In genomic region chr1:161718254-161718653, GRCm38 (mm10) we compare ENCODE assay signal across 16 mouse cellular contexts.
DNase-seq lines count a peak whose midpoint lies in the region; ATAC-seq and TF ChIP-seq lines count a peak whose summit lies in the region.
"Had no signal": no experiment of that assay in that cellular context is flagged by ENCODE, and none has a peak within 500 bp of the region (broad histone marks: within the 10 kb centered on the region; RNA-seq: fewer than 3 reads in every experiment).

No protein-coding gene starts in this region.

- TF ChIP-seq EP300 in heart, adult 2 months (IDR thresholded peaks at IDR 0.05; ENCODE audit: insufficient read depth, low read depth, low read length): no peak
- TF ChIP-seq EP300 in heart, postnatal 0 days (IDR thresholded peaks at IDR 0.05; ENCODE audit: low read depth): no peak

- H3K36me3 ChIP-seq in heart, embryonic 15.5 days: no peaks in the 10 kb centered on the region
- no peaks in the 10 kb centered on the region for H3K36me3 ChIP-seq in heart, adult 2 months (ENCODE audit: control insufficient read depth, insufficient read depth, low read length)
- H3K36me3 ChIP-seq in lung, embryonic 16.5 days (ENCODE audit: control insufficient read depth, insufficient read depth, low read length): no peaks in the 10 kb centered on the region
- H3K36me3 ChIP-seq in heart, postnatal 0 days (replicated peaks; ENCODE audit: control insufficient read depth, insufficient read depth, low read length): no peaks in the 10 kb centered on the region
- H3K36me3 ChIP-seq in stomach, embryonic 15.5 days: no peaks in the 10 kb centered on the region
- H3K36me3 ChIP-seq: limb, embryonic 13.5 days; midbrain, embryonic 12.5 days; neural tube, embryonic 12.5 days had no signal

- H3K27ac ChIP-seq in heart, embryonic 15.5 days: no peak overlapping the region
- H3K27ac ChIP-seq in heart, adult 2 months: no peak overlapping the region
- H3K27ac ChIP-seq in lung, embryonic 16.5 days (ENCODE audit: low read length): no peak overlapping the region
- no peak overlapping the region for H3K27ac ChIP-seq in heart, postnatal 0 days (ENCODE audit: low read depth)
- no peak overlapping the region for H3K27ac ChIP-seq in stomach, embryonic 15.5 days
- H3K27ac ChIP-seq: limb, embryonic 13.5 days; midbrain, embryonic 12.5 days; neural tube, embryonic 12.5 days had no signal

- TF ChIP-seq CTCF in heart, adult 2 months (IDR thresholded peaks at IDR 0.05): no peak
- no peak for TF ChIP-seq CTCF in heart, postnatal 0 days (IDR thresholded peaks at IDR 0.05; ENCODE audit: low read depth)

- H3K9ac ChIP-seq in heart, embryonic 15.5 days: no peak overlapping the region
- H3K9ac ChIP-seq in heart, adult 2 months (ENCODE audit: low read depth, low read length): no peak overlapping the region
- H3K9ac ChIP-seq in lung, embryonic 16.5 days (ENCODE audit: low read length): no peak overlapping the region
- no peak overlapping the region for H3K9ac ChIP-seq in heart, postnatal 0 days (replicated peaks; ENCODE audit: low read depth, low read length)
- no peak overlapping the region for H3K9ac ChIP-seq in stomach, embryonic 15.5 days
- H3K9ac ChIP-seq: limb, embryonic 13.5 days; midbrain, embryonic 12.5 days; neural tube, embryonic 12.5 days had no signal

- no peak overlapping the region for H3K4me3 ChIP-seq in heart, embryonic 15.5 days
- no peak overlapping the region for H3K4me3 ChIP-seq in heart, adult 2 months
- no peak overlapping the region for H3K4me3 ChIP-seq in lung, embryonic 16.5 days (ENCODE audit: low read length)
- no peak overlapping the region for H3K4me3 ChIP-seq in heart, postnatal 0 days (ENCODE audit: low read depth, low read length)
- H3K4me3 ChIP-seq in stomach, embryonic 15.5 days (replicated peaks): no peak overlapping the region
- H3K4me3 ChIP-seq: erythroblast, embryonic 14.5 days; limb, embryonic 13.5 days; midbrain, embryonic 12.5 days; neural tube, embryonic 12.5 days had no signal

- peaks cover 7% of the 10 kb centered on the region; the same call in 1 of the 2 replicates for H3K4me1 ChIP-seq in heart, embryonic 15.5 days (replicated peaks)
- H3K4me1 ChIP-seq in heart, adult 2 months (ENCODE audit: control insufficient read depth, insufficient read depth, low read length): no peaks in the 10 kb centered on the region
- peaks cover 12% of the 10 kb centered on the region; the same call in 1 of the 2 replicates for H3K4me1 ChIP-seq in lung, embryonic 16.5 days (replicated peaks; ENCODE audit: control insufficient read depth, insufficient read depth, low read length)
- H3K4me1 ChIP-seq in heart, postnatal 0 days (ENCODE audit: control insufficient read depth, insufficient read depth): peaks cover under 1% of the 10 kb centered on the region; the same call in 1 of the 2 replicates
- H3K4me1 ChIP-seq in stomach, embryonic 15.5 days: no peaks in the 10 kb centered on the region
- H3K4me1 ChIP-seq: limb, embryonic 13.5 days; midbrain, embryonic 12.5 days; neural tube, embryonic 12.5 days had no signal

- no peaks in the 10 kb centered on the region for H3K27me3 ChIP-seq in heart, embryonic 15.5 days
- H3K27me3 ChIP-seq in heart, adult 2 months (ENCODE audit: control insufficient read depth, insufficient read depth, low read length): no peaks in the 10 kb centered on the region
- no peaks in the 10 kb centered on the region for H3K27me3 ChIP-seq in lung, embryonic 16.5 days (ENCODE audit: control insufficient read depth, insufficient read depth, low read depth, low read length)
- no peaks in the 10 kb centered on the region for H3K27me3 ChIP-seq in heart, postnatal 0 days (ENCODE audit: control insufficient read depth, insufficient read depth, low read length)
- H3K27me3 ChIP-seq in stomach, embryonic 15.5 days (replicated peaks): no peaks in the 10 kb centered on the region
- H3K27me3 ChIP-seq: CH12.LX; limb, embryonic 13.5 days; midbrain, embryonic 12.5 days; neural tube, embryonic 12.5 days had no signal

- H3K79me2 ChIP-seq in heart, adult 2 months (replicated peaks; ENCODE audit: control insufficient read depth, insufficient read depth, low read length): no peaks in the 10 kb centered on the region

- 11% methylated on average over 5 of the region's 5 CpGs for WGBS in heart, embryonic 15.5 days
- WGBS in heart, adult 2 months: 33% methylated on average over 5 of the region's 5 CpGs
- WGBS in lung, embryonic 16.5 days: 19% methylated on average over 5 of the region's 5 CpGs
- 18% methylated on average over 5 of the region's 5 CpGs for WGBS in heart, postnatal 0 days
- 11% methylated on average over 5 of the region's 5 CpGs for WGBS in stomach, embryonic 15.5 days

- peak; percentile 70 for ATAC-seq in heart, embryonic 15.5 days (replicated peaks; ENCODE audit: insufficient number of reproducible peaks, insufficient read depth, low FRiP score, low read depth)
- peak; percentile 80 for ATAC-seq in lung, embryonic 16.5 days (ENCODE audit: low read depth)
- ATAC-seq in heart, postnatal 0 days (ENCODE audit: insufficient read depth, low read depth): peak; percentile 66
- ATAC-seq in stomach, embryonic 15.5 days (ENCODE audit: insufficient read depth, low FRiP score, low read depth): peak; percentile 72; the same call in 1 of the 2 replicates
- ATAC-seq: inflammation-experienced regulatory T-cells, adult 6 months had no signal

- H3K9me3 ChIP-seq in heart, embryonic 15.5 days (replicated peaks): no peaks in the 10 kb centered on the region
- H3K9me3 ChIP-seq in lung, embryonic 16.5 days (ENCODE audit: control insufficient read depth, low read length): no peaks in the 10 kb centered on the region
- H3K9me3 ChIP-seq in heart, postnatal 0 days (replicated peaks; ENCODE audit: control insufficient read depth, low read length): no peaks in the 10 kb centered on the region
- no peaks in the 10 kb centered on the region for H3K9me3 ChIP-seq in stomach, embryonic 15.5 days
- H3K9me3 ChIP-seq: limb, embryonic 13.5 days; midbrain, embryonic 12.5 days; neural tube, embryonic 12.5 days had no signal

- no peak overlapping the region for H3K4me2 ChIP-seq in heart, embryonic 15.5 days
- no peak overlapping the region for H3K4me2 ChIP-seq in lung, embryonic 16.5 days (ENCODE audit: low read depth, low read length)
- H3K4me2 ChIP-seq in heart, postnatal 0 days (ENCODE audit: low read depth, low read length): no peak overlapping the region
- H3K4me2 ChIP-seq in stomach, embryonic 15.5 days: no peak overlapping the region
- H3K4me2 ChIP-seq: limb, embryonic 13.5 days; midbrain, embryonic 12.5 days; neural tube, embryonic 12.5 days had no signal

- no peak for DNase-seq in heart, adult 2 months
- DNase-seq in lung, postnatal 4 days: no peak
- no peak for DNase-seq in heart, postnatal 0 days (ENCODE audit: low spot score)
- DNase-seq in urinary bladder, postnatal 14 days (ENCODE audit: low spot score): no peak
- DNase-seq: cerebellum, postnatal 14 days; layer of hippocampus, postnatal 36 days; thymus, postnatal 14 days had no signal

- TF ChIP-seq POLR2A in heart, adult 2 months (IDR thresholded peaks at IDR 0.05; ENCODE audit: insufficient read depth, low read depth, low read length): no peak

- intact Hi-C loops in heart, adult 2 months (cut with DNase I): no loop called here
